Mouse (Mus musculus) monocyte, adult 5-6 weeks (primary cell): Measurements from ENCODE around the gene Ankrd50. TPM values are rescaled to one million over a fixed set of nuclear protein-coding genes. Genes with fewer than 3 reads are reported as not detected.

ENCODE experiments used
- ATAC-seq: fragments of 153-309, 156-312 bp; replicated peaks from 2 replicates; pipeline ENCODE4 v1.8.0; 2017; ENCODE audit warnings: mild to moderate bottlenecking; ENCODE audit not compliant: low TSS enrichment, insufficient number of reproducible peaks, severe bottlenecking, poor library complexity, low FRiP score
- total RNA-seq: library from RNA; stranded (forward); fragments of 200-1000, 200-491, 200-594 nt; gene quantifications from 3 replicates; pipeline ENCODE4 v1.2.3, GENCODE M21; 2017

Gene Ankrd50
- total RNA-seq, 1 experiment from 2014 or later = 13.4 TPM

- ATAC-seq = no peak
These were observed 60.7 kb downstream of the Ankrd50 start for GRCm38 (mm10) chr3:38423966-38424365.

- ATAC-seq = no peak
These were observed 64.7 kb downstream of the Ankrd50 start for GRCm38 (mm10) chr3:38419896-38420295.

GRCm38 (mm10) chr3:38415292-38415930 lies 69.2 kb downstream of the Ankrd50 start:
- no peak for ATAC-seq
